Mouse (Mus musculus): ENCODE data around the gene Serinc2. TPM values are rescaled to one million over a fixed set of nuclear protein-coding genes. Genes with fewer than 3 reads are reported as not detected.
A peak's percentile ranks its signal among the peaks of the same experiment; 100 is the strongest.

Gene Serinc2
- total and polyA plus RNA-seq, 3 experiments: 0.08 to 0.20 TPM; not detected in 1

- Histone ChIP-seq H3K4me3 (replicated peaks in 1 of 3; ENCODE audit: low read depth in 2 of 3, low read length in 2 of 3, poor library complexity in 1 of 3) (no peak overlapping the region), H3K4me1 (ENCODE audit: control insufficient read depth in 1 of 2, insufficient read depth in 2 of 2) (peaks cover 0 to 4% of the 10 kb centered on the region in 2 experiments; a peak in 1 of 4 replicates), H3K9me3 (replicated peaks; ENCODE audit: low read length) (no peaks in the 10 kb centered on the region), H3K36me3 (replicated peaks in 1 of 2; ENCODE audit: control insufficient read depth in 1 of 2, insufficient read depth in 1 of 2, low read length in 1 of 2) (no peaks in the 10 kb centered on the region), H3K9ac (ENCODE audit: insufficient read depth, low read depth) (no peak overlapping the region), H3K27me3 (replicated peaks) (peaks cover 39% of the 10 kb centered on the region), H3K27ac (ENCODE audit: insufficient read depth, low read depth) (no peak overlapping the region), H3K79me2 (replicated peaks; ENCODE audit: control insufficient read depth, extremely low read depth, insufficient read depth, poor library complexity, severe bottlenecking) (no peaks in the 10 kb centered on the region), H3K4me2 (ENCODE audit: insufficient read depth, low read depth, poor library complexity, severe bottlenecking) (no peak overlapping the region)
- in situ Hi-C loops (cut with MboI; ENCODE audit: low pct_ligation_motif_present, low pct_unique_long_range_greater_than_20kb, low sequenced_read_pairs): no loop called here
- dilution Hi-C loops (cut with MboI; ENCODE audit: extremely low pct_ligation_motif_present, extremely low pct_unique_long_range_greater_than_20kb, low sequenced_read_pairs): no loop called here
- TF ChIP-seq CHD1 (IDR thresholded peaks at IDR 0.05; ENCODE audit: low read depth, low read length) (no peak), CTCF (conservative IDR thresholded peaks at IDR 0.05 in 1 of 2, IDR thresholded peaks at IDR 0.05 in 1 of 2; ENCODE audit: low read depth in 2 of 2, low read length in 2 of 2) (peak; percentile 78 to 84), RAD21 (IDR thresholded peaks at IDR 0.05; ENCODE audit: low read depth, low read length) (peak; percentile 62), SMC3 (IDR thresholded peaks at IDR 0.05; ENCODE audit: low read depth, low read length) (peak; percentile 72), ZNF384 (IDR thresholded peaks at IDR 0.05; ENCODE audit: low read depth, low read length) (no peak), ZMIZ1 (IDR thresholded peaks at IDR 0.05; ENCODE audit: low read depth, low read length) (no peak), USF2 (conservative IDR thresholded peaks at IDR 0.05; ENCODE audit: low read depth, low read length) (no peak)
- peak; percentile 55 for DNase-seq (ENCODE audit: extremely low read depth)
Measured at GRCm38 (mm10) chr4:130297123-130297529, 18.1 kb upstream of the Serinc2 start.

GRCm38 (mm10) chr4:130296243-130296965 is 17.4 kb upstream of the Serinc2 start:
- in situ Hi-C loops (cut with MboI; ENCODE audit: low pct_ligation_motif_present, low pct_unique_long_range_greater_than_20kb, low sequenced_read_pairs) (no loop called here), dilution Hi-C loops (cut with MboI; ENCODE audit: extremely low pct_ligation_motif_present, extremely low pct_unique_long_range_greater_than_20kb, low sequenced_read_pairs) (no loop called here)
- Histone ChIP-seq H3K79me2 (replicated peaks; ENCODE audit: control insufficient read depth, extremely low read depth, insufficient read depth, poor library complexity, severe bottlenecking) (no peaks in the 10 kb centered on the region), H3K27me3 (replicated peaks) (peaks cover 40% of the 10 kb centered on the region), H3K4me1 (ENCODE audit: control insufficient read depth in 1 of 2, insufficient read depth in 2 of 2) (peaks cover 0 to 4% of the 10 kb centered on the region in 2 experiments; a peak in 1 of 4 replicates), H3K27ac (ENCODE audit: insufficient read depth, low read depth) (no peak overlapping the region), H3K36me3 (replicated peaks in 1 of 2; ENCODE audit: control insufficient read depth in 1 of 2, insufficient read depth in 1 of 2, low read length in 1 of 2) (no peaks in the 10 kb centered on the region), H3K4me3 (replicated peaks in 1 of 3; ENCODE audit: low read depth in 2 of 3, low read length in 2 of 3, poor library complexity in 1 of 3) (no peak overlapping the region), H3K9ac (ENCODE audit: insufficient read depth, low read depth) (no peak overlapping the region), H3K4me2 (ENCODE audit: insufficient read depth, low read depth, poor library complexity, severe bottlenecking) (no peak overlapping the region), H3K9me3 (replicated peaks; ENCODE audit: low read length) (no peaks in the 10 kb centered on the region)
- DNase-seq (ENCODE audit: extremely low read depth): no peak
- TF ChIP-seq ZC3H11A (IDR thresholded peaks at IDR 0.05; ENCODE audit: low read depth, low read length) (no peak), CHD1 (IDR thresholded peaks at IDR 0.05; ENCODE audit: low read depth, low read length) (no peak), MAZ (IDR thresholded peaks at IDR 0.05; ENCODE audit: low read depth, low read length) (no peak), KAT2A (IDR thresholded peaks at IDR 0.05; ENCODE audit: insufficient replicate concordance, low read length) (no peak), EP300 (IDR thresholded peaks at IDR 0.05; ENCODE audit: low read length) (no peak), POLR2A (IDR thresholded peaks at IDR 0.05; ENCODE audit: low read depth, low read length) (no peak), RCOR1 (conservative IDR thresholded peaks at IDR 0.05; ENCODE audit: low read depth, low read length) (no peak), ZKSCAN1 (IDR thresholded peaks at IDR 0.05; ENCODE audit: borderline replicate concordance, low read depth, low read length) (no peak)
